Mouse (Mus musculus): Measurements from ENCODE around the gene 2410131K14Rik.

The 2410131K14Rik gene

DNA sequence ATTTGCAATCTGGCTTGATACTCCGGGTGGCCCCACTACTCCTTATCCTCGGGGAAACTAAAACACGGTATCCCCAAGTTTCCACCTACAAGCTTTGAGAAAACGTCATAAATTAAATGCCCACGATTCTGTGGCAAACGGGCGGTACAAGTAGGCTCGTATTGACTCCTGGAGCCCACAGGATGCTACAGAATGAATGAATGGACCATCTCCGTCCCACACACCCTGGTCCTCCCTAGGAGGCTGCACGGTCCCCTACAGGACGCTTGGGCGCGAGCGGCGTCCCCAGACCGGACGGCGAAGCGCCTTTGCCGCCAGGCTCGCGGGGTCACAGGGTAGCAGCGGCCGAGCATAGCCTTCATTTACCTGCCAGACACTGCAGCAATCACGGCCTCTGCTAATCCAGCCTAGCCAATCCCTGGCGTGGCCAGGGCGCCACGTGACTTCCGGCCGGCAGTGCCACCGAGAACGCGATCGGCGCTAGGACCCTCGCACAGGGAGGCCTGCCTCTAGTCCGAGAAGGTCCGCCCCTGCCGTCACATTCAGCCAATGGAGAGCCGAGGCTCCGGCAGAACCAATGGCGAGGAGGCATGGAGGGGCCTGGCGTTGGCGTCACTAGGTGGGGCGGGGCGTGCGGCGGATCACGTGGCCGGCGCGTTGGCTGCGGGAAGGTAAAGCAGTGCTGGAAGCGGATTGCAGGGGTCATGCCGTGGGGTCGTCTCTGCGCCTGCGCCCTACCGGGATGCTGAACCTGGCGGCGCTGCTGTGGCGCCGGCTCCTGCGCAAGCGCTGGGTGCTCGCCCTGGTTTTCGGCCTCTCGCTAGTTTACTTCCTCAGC, at the start of gene 2410131K14Rik, which contains the start of gene Rnft2:
2410131K14Rik (plus strand) TSS at position 622 of the 838 bp plus-strand sequence.
Rnft2 (minus strand) TSS at position 511 of the 838 bp plus-strand sequence.
- peak; percentile 100 for DNase-seq

DNA sequence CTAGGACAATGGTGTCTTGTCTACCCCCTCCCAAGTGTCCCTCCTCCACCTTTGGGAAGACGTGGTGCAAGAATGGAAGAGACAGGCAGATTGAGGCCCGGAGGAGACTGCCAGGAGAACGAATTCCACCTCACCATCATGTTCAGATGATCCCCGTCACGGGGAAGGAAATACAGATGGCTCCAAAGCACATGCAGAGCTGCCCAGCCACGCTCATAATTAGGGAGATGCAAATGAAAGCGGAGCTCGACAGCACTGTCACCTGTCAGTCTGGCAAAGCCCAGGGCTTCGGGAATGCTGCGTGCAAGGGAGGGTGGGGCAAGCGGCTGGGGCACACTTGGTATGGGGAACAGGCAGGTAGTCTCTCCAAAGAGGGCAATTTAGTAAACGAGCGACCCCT, 47.6 kb upstream of the 2410131K14Rik start:
- DNase-seq: no peak

DNA sequence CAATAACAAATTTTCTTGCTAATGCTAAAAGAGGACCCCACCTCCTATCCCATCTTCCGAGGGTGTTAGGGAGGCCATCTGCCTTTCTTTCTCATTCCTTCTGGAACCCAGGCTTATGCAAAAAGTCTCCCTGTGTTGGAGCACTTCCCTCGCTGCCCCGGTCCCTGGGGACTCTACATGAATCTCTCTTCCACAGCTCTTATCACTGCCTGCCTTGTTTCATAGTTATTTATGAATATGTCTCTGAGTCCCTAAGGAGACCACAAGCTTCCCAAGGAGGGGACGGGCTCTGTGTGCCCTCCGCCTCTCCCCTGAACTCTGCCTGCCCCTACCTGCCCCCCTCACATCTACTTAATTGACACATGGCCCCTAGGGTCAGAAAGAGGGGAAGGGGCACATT, 45.4 kb upstream of the 2410131K14Rik start:
- no peak for DNase-seq

DNA sequence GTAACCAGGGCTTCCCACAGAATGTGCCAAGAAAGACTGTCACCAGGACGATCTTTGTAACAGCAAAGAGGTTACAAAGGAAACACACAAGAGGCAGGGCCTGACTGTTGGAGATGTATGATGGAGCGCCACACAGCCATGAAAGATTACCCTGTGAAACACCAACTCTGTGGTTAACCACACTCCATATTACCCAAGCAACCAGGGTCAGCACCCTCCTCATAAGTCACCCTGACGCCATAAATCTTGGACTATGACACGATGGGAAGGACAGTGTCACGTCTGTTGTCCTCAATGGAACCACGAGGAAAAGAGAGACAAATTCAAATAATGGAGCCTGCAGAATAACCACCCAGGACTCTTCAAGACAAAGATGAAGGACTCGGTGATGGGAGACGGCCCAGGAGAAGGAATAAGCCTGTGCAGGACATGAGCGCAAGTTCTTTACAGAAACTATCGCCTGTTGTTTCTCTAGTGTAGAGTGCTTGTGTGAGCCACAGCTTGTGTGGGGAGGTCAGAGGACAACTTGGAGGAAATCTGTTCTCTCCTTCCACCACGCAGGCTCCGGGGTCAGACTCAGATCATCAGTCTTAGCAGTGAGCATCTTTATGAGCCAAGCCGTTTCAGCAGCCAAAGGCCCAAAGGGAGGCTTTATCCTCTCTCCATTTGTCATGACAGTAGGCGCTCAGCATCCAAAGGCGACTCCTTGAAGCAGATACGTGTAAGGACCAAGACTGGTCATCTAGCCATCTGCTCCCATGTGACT, 40.2 kb upstream of the 2410131K14Rik start:
- DNase-seq: no peak

DNA sequence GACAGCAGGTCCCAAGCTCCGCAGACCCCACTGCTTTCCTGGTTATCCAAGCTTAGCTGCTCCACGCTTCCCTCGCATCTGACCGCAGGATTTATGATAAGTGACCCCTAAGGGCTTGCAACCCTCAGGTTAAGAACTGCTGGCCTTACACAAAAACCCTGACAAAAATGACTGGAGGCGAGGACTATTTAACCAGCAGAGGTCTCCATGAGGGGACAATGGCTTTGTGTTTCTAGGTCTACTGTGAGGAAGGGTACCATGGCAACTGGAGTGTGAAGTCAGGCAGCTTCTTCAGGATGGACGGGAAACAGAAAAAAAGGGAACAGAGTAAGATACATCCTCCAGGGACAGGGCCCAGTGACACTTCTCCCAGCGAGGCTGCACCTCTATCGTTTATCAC, 39.2 kb upstream of the 2410131K14Rik start:
- DNase-seq: no peak

DNA sequence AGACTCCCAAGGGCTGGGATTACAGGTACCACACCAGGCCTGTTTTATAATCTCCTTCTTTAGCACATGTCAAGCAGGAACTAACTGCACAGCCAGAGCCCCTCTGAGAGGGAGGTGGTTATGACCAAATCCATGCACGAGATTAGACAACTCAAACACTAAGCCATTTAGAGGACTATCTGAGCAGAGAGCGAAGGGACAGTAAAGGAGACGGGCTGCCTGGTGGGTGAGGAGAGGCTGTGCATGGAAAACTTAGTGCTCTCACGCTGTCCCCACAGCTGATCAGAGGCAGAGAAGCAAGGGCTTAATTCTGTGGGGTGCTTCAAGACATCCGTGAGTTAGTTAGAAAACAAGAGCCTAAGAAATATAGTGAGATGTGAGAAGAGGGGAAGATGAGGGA, 31.0 kb upstream of the 2410131K14Rik start:
- DNase-seq: no peak

DNA sequence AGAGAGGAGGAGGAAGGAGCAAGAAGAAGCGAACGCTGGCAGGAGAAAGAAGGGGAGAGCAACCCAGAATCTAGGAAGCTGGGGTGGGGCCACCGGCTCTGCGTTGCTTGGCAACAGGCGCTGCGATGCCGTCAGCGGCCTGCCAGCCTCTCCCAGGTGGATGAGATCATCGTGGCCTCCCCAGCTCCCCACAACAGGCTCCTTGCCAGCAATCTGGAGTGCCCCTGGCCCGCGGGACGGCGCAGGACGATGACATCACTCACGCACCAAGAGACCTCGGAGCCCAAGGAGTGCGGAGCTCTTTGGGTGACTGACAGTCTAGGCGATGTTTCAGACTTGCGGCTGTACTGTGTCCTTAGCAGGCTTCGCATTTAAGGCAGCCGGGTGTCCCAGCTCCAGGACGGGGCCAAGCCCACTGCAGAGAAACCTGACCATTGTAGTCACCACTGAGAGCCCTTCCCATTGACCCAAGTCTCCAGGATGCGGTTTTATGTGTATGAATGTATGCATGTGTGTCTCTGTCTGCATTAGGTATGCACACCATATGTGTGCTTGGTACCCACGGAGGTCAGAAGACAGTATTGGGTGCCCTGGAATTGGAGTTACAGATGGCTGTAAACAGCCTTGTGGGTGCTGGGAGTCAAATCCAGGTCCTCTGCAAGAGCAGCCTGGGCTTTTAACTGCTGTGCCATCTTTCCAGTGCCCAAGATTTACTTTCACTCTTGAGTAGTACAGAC, 30.4 kb upstream of the 2410131K14Rik start:
- DNase-seq: peak; percentile 94

DNA sequence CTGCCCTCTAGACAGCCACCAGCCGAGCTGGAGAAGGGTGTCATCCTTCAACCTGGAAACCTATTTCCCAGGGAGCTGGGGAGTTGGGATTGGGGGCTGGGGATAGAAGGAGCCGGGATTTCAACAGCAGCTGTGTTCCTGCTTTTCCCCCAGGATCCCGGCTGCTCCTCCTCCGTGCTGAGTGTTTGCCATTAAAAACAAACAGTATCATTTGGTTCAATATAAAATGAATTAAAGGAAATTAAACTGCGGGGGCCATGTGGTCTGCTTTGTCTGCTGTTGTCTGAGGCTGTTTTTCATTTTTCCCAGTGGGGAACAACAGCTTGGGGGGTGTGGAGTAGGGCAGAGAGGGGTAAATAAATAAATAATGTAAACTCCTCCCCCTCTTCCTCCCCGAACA, 27.6 kb upstream of the 2410131K14Rik start:
- DNase-seq: no peak

DNA sequence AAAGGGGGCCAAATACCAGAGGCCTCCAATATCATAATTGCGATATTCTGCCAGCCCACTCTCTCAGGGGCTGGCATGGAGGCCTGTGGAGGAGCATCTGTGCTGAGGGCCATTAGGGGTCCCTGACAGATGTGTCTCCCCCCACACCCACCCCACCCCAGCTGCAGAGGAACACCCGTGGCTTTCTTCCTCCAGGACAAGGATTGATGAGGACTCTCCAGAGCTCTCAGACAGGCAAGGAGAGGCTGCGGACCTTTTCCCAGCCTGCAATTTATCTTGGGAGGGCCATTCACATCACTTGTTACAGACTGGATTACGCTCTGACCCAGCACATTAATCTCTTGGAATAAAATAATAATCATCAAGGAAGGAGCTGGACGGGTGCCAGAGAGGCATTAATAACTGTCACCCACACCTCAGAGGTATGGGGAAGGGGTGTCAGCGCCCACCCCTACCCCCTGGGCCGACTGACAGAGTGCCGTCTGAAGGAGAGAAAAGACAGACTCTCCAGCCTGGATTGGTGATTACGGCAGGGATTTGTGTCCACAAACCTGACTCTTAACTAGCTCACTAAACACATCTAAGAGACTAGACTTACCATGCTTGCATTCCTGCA, 21.8 kb upstream of the 2410131K14Rik start:
- DNase-seq: no peak

DNA sequence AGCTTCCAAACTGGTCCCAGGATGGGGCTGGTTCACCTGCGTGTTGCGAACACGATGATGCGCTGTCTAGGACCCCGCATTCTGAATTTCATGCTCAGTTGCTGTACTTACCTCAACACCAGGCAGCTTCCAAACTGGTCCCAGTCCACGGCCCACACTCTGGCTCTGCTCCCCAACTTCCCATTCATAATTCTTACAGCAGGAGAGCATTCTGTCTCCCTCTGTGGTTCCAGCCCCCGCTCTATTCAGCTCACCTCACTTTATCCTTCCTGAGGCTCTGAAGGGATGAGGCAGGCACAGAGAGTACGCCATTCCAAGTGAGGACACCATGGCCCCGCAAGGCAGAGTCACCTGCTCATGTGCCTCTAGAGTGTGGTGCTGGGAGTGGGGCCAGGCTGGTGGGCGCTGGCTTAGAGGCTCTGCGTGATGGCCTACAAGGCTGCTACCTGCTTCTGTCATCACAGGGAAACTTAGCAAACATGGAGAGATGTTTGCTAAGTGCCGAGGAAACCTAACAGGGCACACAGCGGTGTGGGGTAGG, 14.9 kb upstream of the 2410131K14Rik start:
- peak; percentile 34 for DNase-seq

DNA sequence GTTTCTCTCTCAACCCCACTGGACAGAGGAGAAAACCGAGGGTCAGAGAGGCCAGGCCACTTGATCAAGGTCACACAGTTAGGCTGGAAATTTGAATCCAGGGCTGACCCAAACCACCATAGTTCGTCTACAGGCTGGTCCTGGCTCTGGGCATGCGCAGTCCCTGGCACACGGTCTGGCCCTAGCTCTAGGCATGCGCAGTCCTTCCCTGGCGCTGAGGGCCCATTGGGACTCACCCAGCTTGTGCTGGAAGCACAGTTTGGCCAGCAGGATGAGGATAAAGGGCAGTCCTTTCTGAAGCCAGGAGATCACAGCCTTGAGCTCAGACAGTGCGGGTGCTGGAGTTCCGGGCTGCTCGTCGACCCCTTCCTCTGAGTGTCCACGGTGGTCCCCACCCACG, 8.1 kb upstream of the 2410131K14Rik start:
- no peak for DNase-seq

DNA sequence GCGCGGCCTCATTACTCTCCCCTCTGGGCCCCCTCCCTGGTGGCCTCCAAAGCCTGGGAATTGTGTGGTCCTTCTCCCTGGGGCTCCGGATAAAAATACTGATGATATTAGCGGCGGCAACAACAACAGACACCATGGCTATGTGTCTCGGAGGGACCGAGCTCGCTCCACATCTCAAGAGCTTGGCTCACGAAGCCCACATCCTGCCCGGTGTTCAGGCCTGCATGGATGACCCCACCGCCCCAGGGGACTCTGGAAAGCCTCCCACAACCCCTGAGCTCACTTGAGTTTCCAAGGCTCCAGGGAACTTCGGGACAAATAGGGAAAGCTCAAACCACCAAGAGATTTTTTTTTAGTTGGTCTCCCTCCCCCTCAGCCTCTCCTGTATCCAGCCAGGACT, 5.4 kb upstream of the 2410131K14Rik start:
- no peak for DNase-seq

DNA sequence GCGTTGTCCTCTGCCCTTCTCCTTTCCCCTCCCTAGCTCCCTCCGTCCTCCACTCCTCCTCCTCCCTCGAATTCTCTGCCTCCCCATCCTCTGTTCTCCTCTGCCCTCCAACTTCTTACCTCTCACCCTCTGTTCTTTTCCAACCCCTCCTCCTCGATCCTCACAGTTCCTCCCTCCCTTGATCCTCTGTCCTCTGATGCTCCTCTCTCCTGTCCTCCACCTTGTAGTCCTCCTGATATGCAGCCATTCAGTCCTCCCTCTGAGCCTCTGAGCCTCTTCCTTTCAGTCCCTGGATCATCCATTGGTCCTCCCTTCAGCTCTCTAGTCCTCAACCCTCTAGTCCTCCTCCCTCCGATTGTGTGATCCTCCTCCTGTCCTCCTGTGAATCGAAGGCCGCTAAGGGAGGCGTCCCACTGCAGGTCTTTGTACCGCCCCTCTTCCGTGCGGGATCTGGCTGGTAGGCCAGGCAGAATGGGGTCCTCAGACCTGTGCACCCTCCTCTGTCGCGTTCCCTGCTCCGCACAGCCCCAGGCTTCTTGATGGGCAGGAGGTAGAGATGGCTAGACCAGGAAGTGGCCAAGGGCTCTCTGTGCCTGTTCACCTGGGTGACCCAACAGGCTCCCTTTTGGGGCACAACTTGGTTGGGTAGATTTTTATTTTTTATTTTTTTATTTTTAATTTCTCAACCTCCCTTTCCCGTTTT, 730 bp downstream of the 2410131K14Rik start:
- no peak for DNase-seq

DNA sequence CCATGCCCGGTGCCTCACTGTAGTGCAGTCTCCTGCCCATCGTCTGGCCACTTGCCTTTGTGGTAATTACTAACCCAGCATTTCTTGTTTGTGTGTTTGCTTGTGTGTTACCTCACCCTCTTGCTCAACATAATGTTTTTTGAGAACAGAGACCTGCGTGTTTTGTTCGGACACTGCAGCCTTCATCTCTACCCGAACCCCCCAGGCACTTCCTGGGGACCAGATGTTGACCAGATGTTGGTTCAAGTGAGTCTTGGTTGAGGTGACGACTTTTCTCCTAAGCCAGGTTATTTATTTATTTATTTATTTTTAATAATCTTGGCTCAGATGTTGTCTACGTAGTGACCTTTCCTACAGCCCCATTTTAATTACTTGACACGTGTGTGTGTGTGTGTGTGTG, 2.4 kb downstream of the 2410131K14Rik start:
- DNase-seq: no peak

DNA sequence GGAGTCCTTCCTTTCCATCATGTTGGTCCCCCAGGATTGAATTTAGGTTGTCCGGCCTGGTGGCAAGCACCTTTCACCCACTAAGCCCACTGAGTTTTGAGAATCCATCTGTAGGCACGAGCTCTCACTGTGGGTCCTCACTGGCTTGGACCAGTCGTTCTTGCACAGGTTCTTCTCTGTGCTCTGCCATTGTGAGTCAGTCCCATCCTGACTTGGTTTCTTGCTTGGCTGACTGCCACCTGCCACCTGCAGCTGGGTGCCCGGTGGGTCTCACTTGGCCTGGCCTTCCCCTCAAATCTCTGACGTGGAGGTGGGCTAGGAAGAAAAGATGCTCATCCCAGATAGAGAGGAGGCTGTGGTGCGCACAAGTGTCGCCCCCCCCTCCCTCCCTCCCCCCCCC, 6.0 kb downstream of the 2410131K14Rik start:
- DNase-seq: no peak

DNA sequence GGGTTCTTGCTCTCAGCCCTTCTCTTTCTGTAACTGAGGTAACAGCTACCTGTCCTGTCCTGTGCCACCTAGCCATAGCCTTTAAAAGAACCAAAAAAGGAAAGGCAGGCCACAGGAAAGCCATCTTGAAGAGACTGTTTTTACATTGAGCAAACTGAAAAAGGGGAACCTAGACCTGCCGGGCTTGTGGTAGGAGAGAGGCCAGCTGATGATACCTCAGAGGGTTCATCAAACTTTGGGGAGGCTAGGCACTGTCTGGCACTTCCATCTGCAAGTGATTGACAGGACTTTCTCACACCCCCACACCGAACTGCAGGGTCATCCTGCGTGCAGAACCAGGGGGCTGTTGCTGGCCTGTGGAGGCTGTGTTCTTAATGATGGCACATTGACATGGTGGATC, 8.5 kb downstream of the 2410131K14Rik start:
- no peak for DNase-seq

DNA sequence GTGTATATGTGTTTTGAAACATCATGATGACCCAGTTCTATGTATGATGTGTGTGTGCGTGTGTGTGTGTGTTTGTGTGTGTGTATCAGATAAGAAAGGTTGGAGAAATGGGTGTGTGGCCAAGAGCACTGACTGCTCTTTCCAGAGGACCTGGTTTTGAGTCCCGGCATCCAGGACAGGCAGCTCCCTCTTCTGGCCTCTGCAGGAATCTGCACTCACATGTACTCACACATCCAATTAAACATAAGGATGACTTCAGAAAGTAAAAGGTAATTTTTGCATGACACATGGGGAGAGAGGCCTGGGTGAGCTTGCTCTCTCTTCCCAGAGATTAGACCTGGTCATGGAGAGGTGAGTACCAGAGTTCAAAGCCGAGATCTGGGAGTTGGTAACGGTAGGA, 12.0 kb downstream of the 2410131K14Rik start:
- DNase-seq: no peak

DNA sequence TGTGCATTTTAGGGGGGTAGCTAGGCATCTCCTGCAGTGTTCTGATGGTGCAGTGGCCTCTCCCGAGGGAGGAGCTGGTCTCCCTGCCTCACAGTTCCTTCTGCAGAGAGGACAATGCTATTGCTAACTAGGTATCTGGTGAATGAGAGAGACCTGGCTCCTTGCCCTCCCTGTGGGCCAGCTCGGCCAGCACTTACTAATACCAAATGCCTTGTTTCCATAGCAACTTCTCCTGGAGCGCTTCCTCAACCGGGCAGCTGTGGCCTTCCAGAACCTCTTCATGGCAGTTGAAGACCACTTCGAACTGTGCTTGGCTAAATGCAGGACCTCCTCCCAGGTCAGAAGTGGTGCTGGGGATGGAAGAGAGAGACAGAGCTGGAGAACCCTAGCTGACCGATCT, 14.1 kb downstream of the 2410131K14Rik start:
- DNase-seq: no peak

DNA sequence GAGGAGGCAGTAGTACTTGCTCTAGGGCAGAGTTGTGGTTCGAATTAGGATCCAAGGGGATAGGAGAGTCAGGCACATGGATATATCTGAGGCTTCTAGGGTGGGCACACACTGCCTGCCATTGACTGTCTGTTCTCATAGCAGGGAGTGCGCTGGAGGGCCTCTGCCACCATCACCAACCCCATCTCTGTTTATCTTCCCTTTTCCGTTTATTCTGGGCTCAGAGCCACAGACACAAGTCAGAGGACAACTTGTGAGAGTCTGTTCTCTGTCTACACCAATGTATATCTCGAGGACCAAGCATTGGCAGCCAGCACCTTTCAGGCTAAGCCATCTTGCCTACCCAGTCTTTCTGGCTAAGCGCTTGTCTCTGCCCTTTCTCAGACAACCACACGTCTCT, 14.6 kb downstream of the 2410131K14Rik start:
- no peak for DNase-seq

DNA sequence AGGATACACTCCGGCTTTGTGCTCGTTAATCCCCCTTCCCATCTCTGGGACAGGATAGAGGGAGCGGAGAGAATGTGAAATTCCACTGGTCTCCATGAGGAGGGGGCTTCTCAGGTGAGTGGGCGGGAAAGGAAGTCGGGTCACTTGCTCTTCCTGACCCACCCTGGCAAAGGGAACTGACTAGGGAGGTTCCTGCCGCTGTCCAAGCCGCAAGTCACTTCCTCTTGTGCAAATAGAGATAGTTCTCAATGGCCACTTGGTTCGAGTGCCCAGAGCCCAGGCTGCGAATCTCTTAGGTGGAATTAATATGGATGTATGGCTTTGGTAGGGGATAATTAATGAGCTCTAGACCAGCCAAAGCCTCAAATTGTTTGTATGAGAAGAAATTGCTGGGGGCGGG, 15.0 kb downstream of the 2410131K14Rik start:
- no peak for DNase-seq

DNA sequence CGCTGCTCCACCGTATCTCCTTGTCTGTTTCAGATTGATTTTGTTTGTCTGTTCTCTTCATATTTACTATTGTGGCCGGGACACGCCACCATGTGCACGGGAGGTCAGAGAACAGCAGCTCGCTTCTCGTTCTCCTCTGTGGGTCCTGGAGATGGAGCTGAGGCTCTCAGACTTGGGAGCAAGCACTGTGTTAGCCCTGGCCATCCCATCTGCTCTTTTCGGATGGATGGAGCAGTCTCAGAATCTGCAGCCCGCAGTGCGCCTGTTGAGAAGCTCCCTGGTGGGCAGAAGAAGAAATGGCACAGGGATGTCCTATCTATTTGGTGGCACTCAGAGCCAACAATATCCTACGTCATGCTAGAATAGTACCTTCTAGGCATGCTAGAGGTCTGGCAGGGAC, 15.6 kb downstream of the 2410131K14Rik start:
- no peak for DNase-seq

DNA sequence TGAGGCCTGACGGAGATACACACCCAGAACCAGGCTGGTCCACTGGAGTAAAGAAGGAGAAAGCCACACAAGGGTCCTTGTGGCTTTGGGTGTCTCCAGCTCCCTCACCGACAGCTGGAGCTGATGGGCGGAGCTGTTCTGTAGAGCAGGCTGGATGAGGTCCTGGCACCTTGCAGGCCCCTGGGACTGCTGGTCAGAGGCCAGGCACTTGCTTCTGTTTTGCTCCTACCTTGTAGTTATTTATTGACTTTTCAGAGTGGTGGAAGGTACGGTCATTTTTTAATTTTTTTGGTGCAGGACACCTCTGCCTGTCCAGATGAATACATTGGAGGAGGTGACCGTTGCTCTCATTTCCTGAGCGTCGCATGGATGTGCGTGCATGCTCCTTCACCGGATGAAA, 16.2 kb downstream of the 2410131K14Rik start:
- DNase-seq: no peak

Measured in right cerebral cortex, adult 18-20 months (tissue).